Mouse (Mus musculus) ES-E14 (cell line): ENCODE results near the gene Atp5e. TPM values are rescaled to one million over a fixed set of nuclear protein-coding genes. Genes with fewer than 3 reads are reported as not detected.

Experiments used
- DNase-seq: peaks from one replicate; pipeline ENCODE4 v3.0.0-alpha.2; 2013; ENCODE audit warnings: low read depth, low spot score
- H3K27ac ChIP-seq: 2 replicates; pipeline ENCODE4 v1.5.1; 2012; ENCODE audit warnings: low read depth, mild to moderate bottlenecking, low read length, moderate library complexity, mixed read lengths; ENCODE audit not compliant: poor library complexity, insufficient read depth, severe bottlenecking
- H3K36me3 ChIP-seq: 2 replicates; pipeline ENCODE4 v1.6.1; 2012; ENCODE audit warnings: mild to moderate bottlenecking, low read length, moderate library complexity, mixed read lengths; ENCODE audit not compliant: control insufficient read depth, poor library complexity, insufficient read depth, severe bottlenecking
- H3K4me1 ChIP-seq, 2 experiments: fragments of 150-350 bp in 1 of 2; sonication (generic) in 1 of 2; 2 replicates each; pipeline ENCODE4 v1.6.1; 2012; ENCODE audit warnings: low read length in 2 of 2, mild to moderate bottlenecking in 1 of 2, mixed read lengths in 1 of 2; ENCODE audit not compliant: control insufficient read depth in 2 of 2, insufficient read depth in 2 of 2, poor library complexity in 1 of 2
- H3K4me3 ChIP-seq, 2 experiments: fragments of 150-350 bp in 1 of 2; sonication (generic) in 1 of 2; 2 replicates each; pipeline ENCODE4 v1.5.1; 2012; ENCODE audit warnings: low read length in 2 of 2, low read depth in 1 of 2, mild to moderate bottlenecking in 1 of 2, mixed read lengths in 1 of 2; ENCODE audit not compliant: insufficient read depth in 1 of 2, poor library complexity in 1 of 2, severe bottlenecking in 1 of 2
- H3K9ac ChIP-seq: 2 replicates; pipeline ENCODE4 v1.6.1; 2012; ENCODE audit warnings: low read depth, mild to moderate bottlenecking, low read length, mixed read lengths; ENCODE audit not compliant: poor library complexity, insufficient read depth, severe bottlenecking
- H3K9me3 ChIP-seq: fragments of 150-350 bp; sonication (generic); 2 replicates; pipeline ENCODE4 v1.6.1; 2012; ENCODE audit warnings: low read depth, mild to moderate bottlenecking, low read length; ENCODE audit not compliant: control insufficient read depth, insufficient read depth
- CHD2 ChIP-seq: IDR thresholded peaks from 2 replicates; pipeline ENCODE4 v1.6.1; 2014; ENCODE audit warnings: mild to moderate bottlenecking, low read depth, low read length, inconsistent platforms
- HCFC1 ChIP-seq: IDR thresholded peaks from 2 replicates; pipeline ENCODE4 v1.6.1; 2012; ENCODE audit warnings: low read length, inconsistent platforms, borderline replicate concordance; ENCODE audit not compliant: insufficient read depth
- MAFK ChIP-seq: IDR thresholded peaks from 2 replicates; pipeline ENCODE4 v1.6.1; 2014; ENCODE audit warnings: mild to moderate bottlenecking, low read depth, low read length, inconsistent platforms; ENCODE audit not compliant: insufficient read depth
- ZC3H11A ChIP-seq: IDR thresholded peaks from 2 replicates; pipeline ENCODE4 v1.6.1; 2012; ENCODE audit warnings: low read depth, mild to moderate bottlenecking, inconsistent platforms, low read length, borderline replicate concordance
- ZNF384 ChIP-seq: IDR thresholded peaks from 2 replicates; pipeline ENCODE4 v1.6.1; 2012; ENCODE audit warnings: low read depth, low read length, inconsistent platforms
- in situ Hi-C, 2 experiments: fragments of 600-800 bp; cut with MboI; formaldehyde crosslinking; loops; one replicate each; pipeline ENCODE4 v1.15.1; 2025; ENCODE audit warnings: low sequenced_read_pairs in 2 of 2, inconsistent platforms in 1 of 2; ENCODE audit not compliant: unreplicated experiment in 2 of 2
- total RNA-seq: library from RNA; depleted of rRNA; stranded (reverse); fragments of 300-350 nt; gene quantifications from 2 replicates; pipeline ENCODE4 v1.2.3, GENCODE M21; 2012

Gene Atp5e
- total RNA-seq, 1 experiment, result 37.4 TPM

- no peaks in the 10 kb centered on the region for H3K36me3 ChIP-seq
- no peak overlapping the region for H3K9ac ChIP-seq
- no peak overlapping the region for H3K27ac ChIP-seq
- no peak overlapping the region for H3K4me3 ChIP-seq
- TF ChIP-seq ZC3H11A (no peak), MAFK (no peak), HCFC1 (no peak), CHD2 (no peak), ZNF384 (no peak)
- in situ Hi-C loops, result no loop called here
- no peak for DNase-seq
- H3K4me1 ChIP-seq, result peaks cover 0 to under 1% of the 10 kb centered on the region in 2 experiments; a peak in 1 of 4 replicates
- H3K9me3 ChIP-seq, result no peaks in the 10 kb centered on the region
These were observed 14.8 kb upstream of the Atp5e start for GRCm38 (mm10) chr2:174478746-174479145.

GRCm38 (mm10) chr2:174477543-174478319 is 13.8 kb upstream of the Atp5e start:
- in situ Hi-C loops, result no loop called here
- TF ChIP-seq MAFK, result no peak
- no peak for TF ChIP-seq ZC3H11A
- TF ChIP-seq CHD2, result no peak
- no peak for TF ChIP-seq HCFC1
- TF ChIP-seq ZNF384, result no peak
- H3K36me3 ChIP-seq, result no peaks in the 10 kb centered on the region
- H3K9me3 ChIP-seq, result no peaks in the 10 kb centered on the region
- no peak overlapping the region for H3K9ac ChIP-seq
- H3K4me3 ChIP-seq, result no peak overlapping the region
- H3K4me1 ChIP-seq, result peaks cover 3 to 4% of the 10 kb centered on the region in 2 experiments; a peak in 1 of 4 replicates
- no peak for DNase-seq
- no peak overlapping the region for H3K27ac ChIP-seq

- peak overlapping the region; percentile 72; the same call in 1 of the 2 replicates for H3K27ac ChIP-seq
- H3K9ac ChIP-seq, result peak overlapping the region; percentile 86
- no peak for TF ChIP-seq ZC3H11A
- TF ChIP-seq ZNF384, result no peak
- TF ChIP-seq MAFK, result no peak
- no peak for TF ChIP-seq HCFC1
- no peak for TF ChIP-seq CHD2
These were observed 9.6 kb upstream of the Atp5e start for GRCm38 (mm10) chr2:174473550-174473927.

GRCm38 (mm10) chr2:174472818-174473549 is 9.1 kb upstream of the Atp5e start, which contains the start of gene Prelid3b:
TSS of gene Prelid3b (minus strand) at chr2:174473081.
- H3K4me3 ChIP-seq, result peak within 1 kb of the TSS; percentile 81 to 88
- in situ Hi-C loops, result no loop called here
- peak within 1 kb of the TSS; percentile 72 for H3K27ac ChIP-seq
- no peak for TF ChIP-seq MAFK
- peak; percentile 34; the same call in 1 of the 2 replicates for TF ChIP-seq HCFC1
- no peak for TF ChIP-seq CHD2
- H3K9me3 ChIP-seq, result no peaks in the 10 kb centered on the region
- H3K4me1 ChIP-seq, result peaks cover 5 to 7% of the 10 kb centered on the region in 2 experiments; a peak in 3 of 4 replicates
- peak; percentile 99 for DNase-seq
- peaks cover 16% of the 10 kb centered on the region for H3K36me3 ChIP-seq
- peak within 1 kb of the TSS; percentile 94 for H3K9ac ChIP-seq

More at GRCm38 (mm10) chr2:174473550-174473927, 9.6 kb upstream of the Atp5e start:
- Histone ChIP-seq H3K4me1 (peaks cover 5 to 7% of the 10 kb centered on the region in 2 experiments; a peak in 3 of 4 replicates), H3K4me3 (peak overlapping the region; percentile 60 to 66), H3K9me3 (no peaks in the 10 kb centered on the region), H3K36me3 (peaks cover 11% of the 10 kb centered on the region)
- in situ Hi-C loops, result no loop called here
- no peak for DNase-seq
